Mouse (Mus musculus): ENCODE data around the gene Pnrc2. TPM values are rescaled to one million over a fixed set of nuclear protein-coding genes. Genes with fewer than 3 reads are reported as not detected.

Pnrc2 gene
- total RNA-seq, 1 experiment from 2014 or later = 327 TPM

DNA sequence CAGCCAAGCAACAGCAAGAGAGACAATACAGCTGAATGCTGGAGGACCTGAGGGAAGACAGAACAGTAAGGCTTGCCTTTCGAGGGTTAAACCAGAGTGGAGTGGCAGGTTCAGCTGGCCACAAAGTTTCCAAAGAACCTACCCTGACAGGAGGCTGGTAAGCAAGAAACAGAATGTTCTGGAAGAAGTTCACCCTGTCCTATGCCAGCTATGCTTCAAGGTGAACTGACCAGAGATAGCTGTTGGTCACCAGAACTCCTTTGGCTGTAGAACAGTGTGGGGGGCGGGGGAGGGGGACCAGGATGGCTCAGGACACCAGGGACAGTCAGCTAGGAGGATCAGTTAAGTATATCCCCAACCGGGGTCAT is 34.7 kb downstream of the Pnrc2 start:
- ATAC-seq (ENCODE audit: extremely low read depth, insufficient number of reproducible peaks, low FRiP score, poor library complexity, severe bottlenecking) = no peak

DNA sequence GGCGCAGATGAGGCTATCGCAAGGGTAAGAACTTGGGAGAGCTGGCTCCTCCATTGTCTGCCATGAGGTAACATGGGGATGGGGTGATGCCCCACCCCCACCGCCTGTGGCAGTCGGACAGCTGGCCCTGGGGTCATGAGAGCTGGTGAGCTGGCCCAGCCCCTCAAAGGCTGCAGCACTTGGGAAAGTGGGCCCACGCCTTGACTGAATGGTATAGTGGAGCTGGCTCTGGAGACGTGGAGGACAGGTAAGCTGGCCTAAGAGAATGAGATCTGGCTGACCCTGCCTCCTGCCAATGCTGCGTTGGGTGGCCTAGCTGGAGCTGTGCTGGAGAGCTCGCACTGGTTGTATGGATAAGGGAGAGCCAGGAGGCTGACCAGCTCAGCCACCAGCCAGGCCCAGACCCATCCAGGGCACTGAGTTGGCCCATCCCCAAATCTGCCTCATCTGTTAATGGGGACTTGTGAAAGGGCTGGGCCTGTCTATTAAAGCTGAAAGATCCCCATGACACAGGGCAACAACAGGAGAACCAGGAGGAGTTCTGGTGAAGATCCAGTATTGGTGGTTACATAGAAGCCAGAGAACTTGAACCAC is 39.4 kb downstream of the Pnrc2 start:
- ATAC-seq (ENCODE audit: extremely low read depth, insufficient number of reproducible peaks, low FRiP score, poor library complexity, severe bottlenecking) = no peak

DNA sequence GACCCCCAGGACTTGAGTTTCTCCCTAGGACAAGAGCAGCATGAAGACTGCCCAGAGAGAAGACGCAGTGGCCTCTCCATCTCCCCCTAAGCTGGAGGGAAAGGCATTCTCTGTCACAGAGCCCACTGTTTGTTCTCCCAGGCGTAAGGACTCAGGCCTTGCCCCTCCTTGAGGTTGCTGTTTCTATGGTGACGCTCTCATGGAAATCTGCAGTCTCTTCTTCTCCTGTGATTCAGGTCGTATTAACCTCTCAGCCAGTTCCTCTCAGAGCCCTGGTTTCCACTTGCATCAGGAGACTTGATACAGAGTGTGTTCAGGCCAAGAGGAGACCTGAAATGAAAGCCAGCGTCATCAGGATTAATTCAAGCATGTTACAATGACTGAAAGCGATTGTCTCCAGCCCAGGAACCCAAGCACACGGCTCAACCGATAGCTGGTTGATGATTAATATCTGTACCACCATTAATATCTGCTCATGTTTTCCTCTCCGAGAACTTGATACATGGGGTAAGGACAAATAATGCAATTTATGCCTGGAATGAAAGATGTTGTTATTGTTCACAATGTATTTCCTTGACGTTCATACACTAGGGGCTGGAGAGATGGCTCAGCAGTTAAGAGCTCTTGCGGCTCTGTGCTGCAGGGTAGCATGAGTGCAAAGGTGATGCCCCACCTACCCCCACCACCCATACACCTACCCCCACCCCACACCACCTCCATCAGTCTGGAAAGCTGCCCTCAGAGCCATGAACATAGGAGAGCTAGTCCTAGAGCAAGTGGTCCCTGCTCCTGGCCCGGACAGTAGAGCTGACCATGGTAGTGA is 40.1 kb downstream of the Pnrc2 start:
- no peak for ATAC-seq (ENCODE audit: extremely low read depth, insufficient number of reproducible peaks, low FRiP score, poor library complexity, severe bottlenecking)

DNA sequence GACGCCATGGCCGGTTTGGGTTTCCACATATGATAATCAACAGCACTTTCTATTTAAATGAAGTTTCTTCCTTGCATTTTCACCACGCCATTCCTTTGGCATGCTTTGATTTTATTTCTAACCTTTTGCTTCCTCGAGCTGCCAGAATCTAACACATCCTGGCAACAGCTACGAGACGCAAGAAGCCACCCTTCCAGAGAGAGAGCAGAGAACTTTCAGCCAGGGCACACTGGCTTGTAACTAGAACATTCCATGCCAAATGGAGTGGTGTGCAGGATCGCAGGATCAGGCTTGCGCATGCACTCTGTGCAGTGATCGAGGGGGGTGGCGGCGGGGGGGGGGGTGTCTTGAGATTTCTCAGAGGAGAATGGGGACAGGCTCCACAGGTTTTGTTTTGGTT is 41.6 kb downstream of the Pnrc2 start:
- no peak for ATAC-seq (ENCODE audit: extremely low read depth, insufficient number of reproducible peaks, low FRiP score, poor library complexity, severe bottlenecking)

DNA sequence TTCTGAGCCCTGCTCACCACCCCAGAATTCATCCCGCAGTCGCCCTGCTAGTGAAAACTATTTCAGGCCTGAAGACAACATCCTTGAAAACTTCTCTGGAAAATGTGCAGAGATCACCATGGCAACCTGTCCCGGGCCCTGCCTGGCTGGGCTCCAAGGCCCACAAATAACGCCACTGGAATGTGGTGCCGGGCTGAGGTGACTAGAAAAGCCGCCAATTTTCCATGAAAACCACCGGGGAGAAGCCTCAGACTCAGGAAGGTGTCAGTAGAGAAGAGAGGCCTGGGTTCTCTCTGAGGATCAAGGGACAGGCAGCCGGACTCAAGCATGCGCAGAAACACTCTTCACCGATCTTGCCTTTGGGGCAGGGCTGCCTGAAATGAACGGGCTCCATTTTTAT is 45.2 kb downstream of the Pnrc2 start:
- ATAC-seq (ENCODE audit: extremely low read depth, insufficient number of reproducible peaks, low FRiP score, poor library complexity, severe bottlenecking) = no peak

DNA sequence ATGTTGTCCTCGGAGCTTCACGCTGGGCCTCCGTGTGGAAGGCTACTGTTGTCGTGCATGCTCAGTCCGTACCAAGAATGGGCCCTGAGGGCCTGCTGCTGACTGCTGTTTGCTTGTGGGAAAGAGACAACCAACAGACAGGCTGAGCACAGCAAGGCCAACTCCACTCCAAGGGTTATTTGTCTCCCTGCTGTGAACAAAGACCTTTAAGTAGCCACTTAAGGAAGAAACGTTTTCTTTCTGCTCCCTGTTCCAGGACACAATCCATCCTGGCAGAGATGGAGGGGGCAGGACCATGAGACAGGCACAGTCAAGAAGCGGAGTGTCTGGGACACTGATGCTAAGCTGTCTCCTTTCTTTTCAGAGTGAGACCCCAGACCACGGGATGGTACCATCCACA is 49.4 kb downstream of the Pnrc2 start:
- ATAC-seq (ENCODE audit: extremely low read depth, insufficient number of reproducible peaks, low FRiP score, poor library complexity, severe bottlenecking) = no peak

DNA sequence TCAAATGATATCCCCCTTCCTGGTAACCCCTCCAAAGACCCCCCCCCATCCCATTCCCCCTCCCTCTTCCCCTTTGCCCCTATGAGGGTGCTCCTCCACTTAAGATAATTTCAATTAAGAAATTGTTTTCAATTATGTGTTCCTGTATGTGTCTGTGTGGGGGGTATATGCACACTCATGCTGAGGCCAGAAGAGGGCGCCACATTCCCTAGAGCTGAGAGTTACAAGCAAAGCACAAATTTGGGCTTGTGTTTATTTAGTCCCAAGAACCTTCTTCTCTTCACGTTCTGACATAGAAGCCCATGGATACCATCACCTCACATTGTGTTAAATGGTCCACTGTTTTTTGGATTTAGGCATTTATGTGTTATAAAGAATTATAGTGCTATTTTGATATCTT is 50.4 kb downstream of the Pnrc2 start:
- ATAC-seq (ENCODE audit: extremely low read depth, insufficient number of reproducible peaks, low FRiP score, poor library complexity, severe bottlenecking) = no peak

DNA sequence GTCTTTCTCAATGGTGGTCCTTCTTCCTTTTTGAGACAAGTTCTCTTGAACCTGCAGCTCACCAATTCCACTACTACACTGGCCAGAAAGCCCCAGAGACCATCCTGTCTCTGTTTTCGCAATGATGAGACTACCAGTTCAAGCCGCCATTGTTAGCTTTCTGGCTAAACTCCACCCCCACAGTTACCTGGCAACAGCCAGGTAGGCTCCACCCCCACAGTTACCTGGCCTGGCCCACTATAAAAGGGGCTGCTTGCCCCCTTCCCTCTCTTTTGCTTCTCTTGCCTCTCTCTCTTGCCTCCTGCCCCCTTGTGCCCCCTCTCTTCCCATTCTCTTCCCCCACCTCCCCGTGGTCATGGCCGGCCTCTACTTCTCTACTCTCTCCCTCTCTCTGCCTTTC is 51.9 kb downstream of the Pnrc2 start:
- no peak for ATAC-seq (ENCODE audit: extremely low read depth, insufficient number of reproducible peaks, low FRiP score, poor library complexity, severe bottlenecking)

Other genes with a start within 250 kb of the Pnrc2 start
- gene Ifnlr1, start 187.6 kb downstream of the Pnrc2 start, total RNA-seq (2017) = 5.9 and 6.0 TPM in 2 replicates
- gene Il22ra1, start 145.7 kb downstream of the Pnrc2 start, total RNA-seq (2017) = not detected in 2 replicates
- gene Myom3, start 114.1 kb downstream of the Pnrc2 start, total RNA-seq (2017) = 0.12 TPM in 1 of 2 replicates, not detected in the other
- gene Srsf10, start 18.1 kb downstream of the Pnrc2 start, total RNA-seq (2017) = 306 and 325 TPM in 2 replicates
- 67.0 and 72.5 TPM in 2 replicates for gene Cnr2, start 21.5 kb upstream of the Pnrc2 start, total RNA-seq (2017)
- 366 and 368 TPM in 2 replicates for gene Fuca1, start 46.9 kb upstream of the Pnrc2 start, total RNA-seq (2017)
- gene Hmgcl, start 72.6 kb upstream of the Pnrc2 start, total RNA-seq (2017) = 97.1 and 111 TPM in 2 replicates
- gene Gale, start 89.9 kb upstream of the Pnrc2 start, total RNA-seq (2017) = 8.0 and 10.3 TPM in 2 replicates
- 41.0 and 44.9 TPM in 2 replicates for gene Lypla2, start 98.8 kb upstream of the Pnrc2 start, total RNA-seq (2017)
- 58.7 and 77.3 TPM in 2 replicates for gene Pithd1, start 113.4 kb upstream of the Pnrc2 start, total RNA-seq (2017)
- 73.5 and 78.9 TPM in 2 replicates for gene Eloa, start 147.9 kb upstream of the Pnrc2 start, total RNA-seq (2017)
- 333 and 414 TPM in 2 replicates for gene Rpl11, start 179.6 kb upstream of the Pnrc2 start, total RNA-seq (2017)

Data from neutrophil, adult 5-6 weeks (primary cell).